Mouse (Mus musculus) liver, embryonic 13.5 days (tissue): ENCODE data around the gene Nt5c1a. TPM values are rescaled to one million over a fixed set of nuclear protein-coding genes. Genes with fewer than 3 reads are reported as not detected.

Experiments used
- ATAC-seq: fragments of 200-750 bp; cut with Nextera tagmentation; 2 replicates; pipeline ENCODE4 v1.8.0; 2017; ENCODE audit warnings: low read depth, mild to moderate bottlenecking, moderate number of reproducible peaks, moderate library complexity
- DNase-seq: peaks from one replicate; pipeline ENCODE4 v3.0.0; 2022
- H3K27ac ChIP-seq: fragments of 300-500 bp; sonication (generic); 2 replicates; pipeline ENCODE4 v1.5.1; 2015; ENCODE audit warnings: moderate library complexity, mild to moderate bottlenecking, inconsistent platforms
- H3K27me3 ChIP-seq: fragments of 300-500 bp; sonication (generic); 2 replicates; pipeline ENCODE4 v1.6.1; 2015; ENCODE audit warnings: mild to moderate bottlenecking, inconsistent platforms
- H3K36me3 ChIP-seq: fragments of 300-500 bp; sonication (generic); 2 replicates; pipeline ENCODE4 v1.6.1; 2015; ENCODE audit warnings: mild to moderate bottlenecking, inconsistent platforms
- H3K4me1 ChIP-seq: fragments of 300-500 bp; sonication (generic); replicated peaks from 2 replicates; pipeline ENCODE4 v1.6.1; 2015; ENCODE audit warnings: inconsistent platforms
- H3K4me2 ChIP-seq: fragments of 300-500 bp; sonication (generic); 2 replicates; pipeline ENCODE4 v1.6.1; 2015; ENCODE audit warnings: inconsistent platforms, mild to moderate bottlenecking, moderate library complexity
- H3K4me3 ChIP-seq: fragments of 300-500 bp; sonication (generic); replicated peaks from 2 replicates; pipeline ENCODE4 v1.5.1; 2015; ENCODE audit warnings: mild to moderate bottlenecking, inconsistent platforms
- H3K9ac ChIP-seq: fragments of 300-500 bp; sonication (generic); 2 replicates; pipeline ENCODE4 v1.6.1; 2015; ENCODE audit warnings: mild to moderate bottlenecking, inconsistent platforms
- H3K9me3 ChIP-seq: fragments of 300-500 bp; sonication (generic); replicated peaks from 2 replicates; pipeline ENCODE4 v1.6.1; 2016; ENCODE audit warnings: inconsistent platforms
- WGBS: fragments of 180-500 bp; shearing (Covaris S2); methylation state at CpG from one replicate; pipeline ENCODE4 v1.1.7; 2015; ENCODE audit not compliant: insufficient replicate concordance; 5-methylcytosine and 5-hydroxymethylcytosine counted together
- polyA plus RNA-seq: library from polyadenylated mRNA; unstranded; fragments of >200 nt; fragmentation: Nextera tagmentation; extraction: Ambion mirVana; gene quantifications from 2 replicates; pipeline ENCODE4 v1.2.1, GENCODE M21; 2015

Gene Nt5c1a
- polyA plus RNA-seq, 1 experiment from 2014 or later: not detected

DNA sequence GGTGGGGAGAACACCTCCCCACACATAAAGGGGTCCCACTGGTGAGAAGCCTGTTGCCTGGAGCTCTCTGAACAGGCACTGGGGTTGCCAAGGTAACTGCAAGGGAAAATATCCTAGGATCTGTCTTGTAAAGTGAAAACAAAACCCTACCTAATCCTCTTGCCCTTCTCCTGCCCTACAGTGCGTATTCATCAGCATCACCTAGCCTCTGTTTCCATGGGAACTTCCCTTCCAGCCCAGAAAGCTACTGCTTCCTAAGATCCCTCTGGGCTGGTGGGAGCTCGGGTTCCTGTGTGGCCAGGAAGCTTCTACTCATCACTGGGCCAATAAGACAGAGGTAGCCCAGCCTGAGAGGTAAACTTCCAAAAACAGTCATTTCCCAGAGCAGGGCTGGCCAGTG is 11.0 kb downstream of the Nt5c1a start:
- Histone ChIP-seq H3K9ac (no peak overlapping the region), H3K4me3 (no peak overlapping the region), H3K27me3 (peaks cover 15% of the 10 kb centered on the region; the same call in 1 of the 2 replicates), H3K27ac (no peak overlapping the region), H3K36me3 (no peaks in the 10 kb centered on the region), H3K4me1 (no peaks in the 10 kb centered on the region), H3K9me3 (no peaks in the 10 kb centered on the region), H3K4me2 (no peak overlapping the region)
- 44% methylated on average over 2 of the region's 2 CpGs for WGBS
- no peak for DNase-seq
- no peak for ATAC-seq

DNA sequence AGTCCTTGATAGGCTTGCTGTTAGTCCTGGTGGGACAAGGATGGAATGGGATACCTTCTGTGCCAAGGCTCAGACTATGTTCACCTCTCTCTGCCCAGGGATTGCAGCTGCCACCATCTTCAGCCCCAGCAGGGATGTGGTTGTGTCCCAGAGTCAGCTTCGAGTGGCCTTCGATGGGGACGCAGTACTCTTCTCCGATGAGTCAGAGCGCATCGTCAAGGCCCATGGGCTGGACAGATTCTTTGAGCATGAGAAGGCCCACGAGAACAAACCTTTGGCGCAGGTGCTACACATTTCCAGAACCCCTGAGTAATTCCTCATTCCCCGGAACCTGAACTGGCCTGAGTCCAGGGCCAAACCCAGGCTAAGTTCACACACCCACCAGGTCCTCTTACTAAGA is 12.7 kb downstream of the Nt5c1a start:
- H3K27me3 ChIP-seq: peaks cover 8% of the 10 kb centered on the region; the same call in 1 of the 2 replicates
- H3K27ac ChIP-seq: no peak overlapping the region
- 81% methylated on average over 9 of the region's 9 CpGs for WGBS

GRCm38 (mm10) chr4:123215367-123215766 is 14.1 kb downstream of the Nt5c1a start:
- Histone ChIP-seq H3K36me3 (no peaks in the 10 kb centered on the region), H3K27me3 (peaks cover 2% of the 10 kb centered on the region; the same call in 1 of the 2 replicates), H3K9ac (no peak overlapping the region), H3K4me2 (no peak overlapping the region), H3K9me3 (no peaks in the 10 kb centered on the region), H3K4me3 (no peak overlapping the region), H3K4me1 (no peaks in the 10 kb centered on the region), H3K27ac (no peak overlapping the region)
- DNase-seq (no peak), ATAC-seq (no peak)
- 72% methylated on average over 1 of the region's 1 CpGs for WGBS

More for the DNA sequence above, 12.7 kb downstream of the Nt5c1a start:
- H3K4me1 ChIP-seq: no peaks in the 10 kb centered on the region
- no peak overlapping the region for H3K4me2 ChIP-seq
- H3K9ac ChIP-seq: no peak overlapping the region
- no peaks in the 10 kb centered on the region for H3K9me3 ChIP-seq
- DNase-seq (no peak), ATAC-seq (no peak)
- no peak overlapping the region for H3K4me3 ChIP-seq
- H3K36me3 ChIP-seq: no peaks in the 10 kb centered on the region

- Histone ChIP-seq H3K27me3 (0 out of 2 replicates have a peak, but pooled peaks cover 2% of the 10 kb centered on the region), H3K36me3 (no peaks in the 10 kb centered on the region), H3K4me1 (no peaks in the 10 kb centered on the region), H3K4me3 (no peak overlapping the region), H3K27ac (no peak overlapping the region), H3K9ac (no peak overlapping the region), H3K4me2 (no peak overlapping the region), H3K9me3 (no peaks in the 10 kb centered on the region)
- WGBS: 7% methylated on average over 1 of the region's 1 CpGs
- ATAC-seq (no peak), DNase-seq (no peak)
These were observed 15.5 kb downstream of the Nt5c1a start for GRCm38 (mm10) chr4:123216782-123217181.

- DNase-seq (peak; percentile 35), ATAC-seq (peak; percentile 57; the same call in 1 of the 2 replicates)
- no peak overlapping the region for H3K4me2 ChIP-seq
- no peak overlapping the region for H3K27ac ChIP-seq
- H3K36me3 ChIP-seq: no peaks in the 10 kb centered on the region
- H3K27me3 ChIP-seq: no peaks in the 10 kb centered on the region
- H3K4me3 ChIP-seq: no peak overlapping the region
- H3K9me3 ChIP-seq: no peaks in the 10 kb centered on the region
- H3K9ac ChIP-seq: no peak overlapping the region
- no peaks in the 10 kb centered on the region for H3K4me1 ChIP-seq
- WGBS: 61% methylated on average over 15 of the region's 15 CpGs
These were observed 18.5 kb downstream of the Nt5c1a start for GRCm38 (mm10) chr4:123219720-123220357.

- Histone ChIP-seq H3K4me3 (no peak overlapping the region), H3K36me3 (no peaks in the 10 kb centered on the region), H3K27ac (no peak overlapping the region), H3K9me3 (no peaks in the 10 kb centered on the region), H3K4me1 (no peaks in the 10 kb centered on the region), H3K27me3 (no peaks in the 10 kb centered on the region), H3K9ac (no peak overlapping the region), H3K4me2 (no peak overlapping the region)
- ATAC-seq (no peak), DNase-seq (no peak)
- 63% methylated on average over 4 of the region's 4 CpGs for WGBS
These were observed 19.3 kb downstream of the Nt5c1a start for GRCm38 (mm10) chr4:123220637-123221036.

DNA sequence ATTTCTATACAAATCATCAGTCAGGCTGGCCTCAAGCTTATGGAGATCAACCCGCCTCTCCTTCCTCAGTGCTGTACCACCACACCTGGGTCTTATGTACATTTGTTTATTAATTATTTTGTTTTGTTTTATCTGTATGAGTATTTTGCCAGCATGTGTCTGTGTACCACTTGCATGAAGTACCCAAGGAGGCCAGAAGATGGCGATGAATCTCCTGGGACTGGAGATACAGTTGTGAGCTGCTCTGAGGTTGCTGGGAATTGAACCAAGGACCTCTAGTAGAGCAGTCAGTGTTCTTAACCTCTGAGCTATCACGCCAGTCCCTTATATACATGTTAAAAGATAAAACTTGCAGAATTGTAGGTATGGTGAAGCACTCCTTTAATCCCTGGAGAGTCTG is 22.0 kb downstream of the Nt5c1a start:
- Histone ChIP-seq H3K36me3 (no peaks in the 10 kb centered on the region), H3K9me3 (no peaks in the 10 kb centered on the region), H3K27ac (no peak overlapping the region), H3K4me1 (no peaks in the 10 kb centered on the region), H3K9ac (no peak overlapping the region), H3K27me3 (peaks cover 5% of the 10 kb centered on the region; the same call in 1 of the 2 replicates), H3K4me2 (no peak overlapping the region), H3K4me3 (no peak overlapping the region)
- 35% methylated on average over 3 of the region's 3 CpGs for WGBS
- no peak for ATAC-seq
- no peak for DNase-seq

GRCm38 (mm10) chr4:123225718-123226403 is 24.6 kb downstream of the Nt5c1a start:
- no peak for DNase-seq
- Histone ChIP-seq H3K4me2 (no peak overlapping the region), H3K27ac (no peak overlapping the region), H3K36me3 (no peaks in the 10 kb centered on the region), H3K4me1 (no peaks in the 10 kb centered on the region), H3K4me3 (no peak overlapping the region), H3K27me3 (peaks cover 19% of the 10 kb centered on the region; the same call in 1 of the 2 replicates), H3K9me3 (no peaks in the 10 kb centered on the region), H3K9ac (no peak overlapping the region)
- 60% methylated on average over 10 of the region's 10 CpGs for WGBS
- no peak for ATAC-seq

DNA sequence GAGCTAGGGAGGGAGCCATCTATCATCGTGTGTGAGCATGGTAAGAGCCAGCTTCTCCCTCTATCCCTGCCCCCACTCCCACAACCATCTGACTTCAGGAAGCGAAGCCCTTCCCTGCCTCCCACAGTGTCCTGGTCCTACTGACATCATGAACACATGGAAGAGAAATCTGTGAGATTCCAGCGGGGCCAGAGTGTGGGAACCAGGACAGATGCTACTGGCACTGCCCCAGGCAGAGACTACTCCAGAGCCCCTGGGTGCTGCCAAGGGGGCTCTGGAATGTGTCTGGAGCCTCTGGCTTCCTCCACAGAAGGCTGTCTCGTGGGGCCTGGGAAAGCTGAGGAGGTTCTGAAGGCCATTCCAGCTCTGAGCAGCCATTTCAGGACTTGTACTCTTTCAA is 26.4 kb downstream of the Nt5c1a start:
- no peak overlapping the region for H3K4me3 ChIP-seq
- no peak overlapping the region for H3K27ac ChIP-seq
- H3K4me1 ChIP-seq: no peaks in the 10 kb centered on the region
- ATAC-seq (no peak), DNase-seq (no peak)
- H3K4me2 ChIP-seq: no peak overlapping the region
- peaks cover 32% of the 10 kb centered on the region for H3K27me3 ChIP-seq
- no peaks in the 10 kb centered on the region for H3K9me3 ChIP-seq
- 31% methylated on average over 4 of the region's 4 CpGs for WGBS
- no peak overlapping the region for H3K9ac ChIP-seq
- no peaks in the 10 kb centered on the region for H3K36me3 ChIP-seq

DNA sequence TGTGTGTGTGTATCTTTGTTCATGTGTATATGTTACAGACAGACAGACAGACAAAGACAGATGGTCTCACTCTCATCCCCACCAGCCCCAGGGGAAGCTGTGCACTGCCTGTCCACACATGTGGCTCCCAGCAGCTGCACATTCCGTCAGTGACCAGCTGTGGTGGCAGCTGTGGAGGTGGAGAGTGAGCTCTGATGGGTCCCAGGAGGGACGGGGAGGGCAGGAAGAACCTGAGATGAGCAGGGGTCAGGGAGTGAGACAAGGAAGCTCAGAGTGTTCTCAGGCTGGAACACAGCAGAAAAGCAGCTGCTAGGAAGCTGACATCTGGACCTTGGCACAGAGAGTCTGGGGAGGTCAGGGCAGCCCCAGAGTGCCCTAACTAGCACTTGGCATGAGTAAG is 27.0 kb downstream of the Nt5c1a start:
- Histone ChIP-seq H3K27ac (no peak overlapping the region), H3K4me3 (no peak overlapping the region), H3K9me3 (no peaks in the 10 kb centered on the region), H3K27me3 (peaks cover 38% of the 10 kb centered on the region), H3K4me2 (no peak overlapping the region), H3K36me3 (no peaks in the 10 kb centered on the region), H3K9ac (no peak overlapping the region), H3K4me1 (no peaks in the 10 kb centered on the region; the same call in 1 of the 2 replicates)
- DNase-seq (no peak), ATAC-seq (no peak)
- 44% methylated on average over 2 of the region's 2 CpGs for WGBS

GRCm38 (mm10) chr4:123229166-123229565 is 27.9 kb downstream of the Nt5c1a start:
- 54% methylated on average over 11 of the region's 11 CpGs for WGBS

More at GRCm38 (mm10) chr4:123229166-123229565, 27.9 kb downstream of the Nt5c1a start:
- Histone ChIP-seq H3K9me3 (no peaks in the 10 kb centered on the region), H3K36me3 (no peaks in the 10 kb centered on the region), H3K4me2 (no peak overlapping the region), H3K4me1 (no peaks in the 10 kb centered on the region; the same call in 1 of the 2 replicates), H3K27me3 (peaks cover 47% of the 10 kb centered on the region), H3K27ac (no peak overlapping the region), H3K9ac (no peak overlapping the region), H3K4me3 (no peak overlapping the region)
- DNase-seq: no peak
- no peak for ATAC-seq
